Mouse (Mus musculus): Measurements from ENCODE around the gene L3hypdh.

- no peak for TF ChIP-seq CTCF (IDR thresholded peaks at IDR 0.05; ENCODE audit: extremely low read depth, insufficient read depth, low read length)
- TF ChIP-seq POLR2A (IDR thresholded peaks at IDR 0.05; ENCODE audit: extremely low read depth, insufficient read depth, low read length) = no peak
Measured at GRCm38 (mm10) chr12:72089802-72090201, 4.6 kb upstream of the L3hypdh start.
